Mouse (Mus musculus): ENCODE data around the gene Syne1. TPM values are rescaled to one million over a fixed set of nuclear protein-coding genes. Genes with fewer than 3 reads are reported as not detected.

The Syne1 gene
- polyA plus RNA-seq, 1 experiment, result 67.1 TPM

DNA sequence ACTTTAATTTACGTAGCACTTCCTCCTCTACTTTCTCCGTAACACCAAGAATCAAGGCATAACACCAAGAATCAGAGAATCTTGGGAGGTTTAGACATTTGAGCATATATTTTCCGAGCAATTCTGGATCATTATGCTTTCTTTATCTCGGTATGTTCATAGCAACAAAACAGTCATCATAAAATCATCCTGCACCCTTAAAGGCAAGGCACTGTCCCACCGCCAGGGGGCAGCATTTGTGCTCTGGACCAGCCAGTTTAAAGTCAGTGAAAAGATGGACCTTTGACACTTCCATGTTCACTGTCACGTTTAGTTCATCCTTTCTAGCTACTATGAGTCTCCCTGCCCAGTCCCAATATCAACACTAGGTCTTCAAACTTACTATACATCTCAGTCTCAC is 61.3 kb downstream of the Syne1 start:
- Histone ChIP-seq H3K4me1 (ENCODE audit: control insufficient read depth, insufficient read depth, low read length) (no peaks in the 10 kb centered on the region; the same call in 1 of the 2 replicates), H3K27ac (ENCODE audit: control insufficient read depth, insufficient read depth, low read depth, low read length, poor library complexity) (no peak overlapping the region), H3K4me3 (replicated peaks; ENCODE audit: control insufficient read depth, low read depth, low read length) (no peak overlapping the region)
- 58% methylated on average over 6 of the region's 6 CpGs for WGBS
- TF ChIP-seq POLR2A (IDR thresholded peaks at IDR 0.05; ENCODE audit: borderline replicate concordance, control insufficient read depth, low read depth, low read length) (no peak), CTCF (IDR thresholded peaks at IDR 0.05; ENCODE audit: control insufficient read depth, insufficient read depth, low read length) (peak; percentile 77)

DNA sequence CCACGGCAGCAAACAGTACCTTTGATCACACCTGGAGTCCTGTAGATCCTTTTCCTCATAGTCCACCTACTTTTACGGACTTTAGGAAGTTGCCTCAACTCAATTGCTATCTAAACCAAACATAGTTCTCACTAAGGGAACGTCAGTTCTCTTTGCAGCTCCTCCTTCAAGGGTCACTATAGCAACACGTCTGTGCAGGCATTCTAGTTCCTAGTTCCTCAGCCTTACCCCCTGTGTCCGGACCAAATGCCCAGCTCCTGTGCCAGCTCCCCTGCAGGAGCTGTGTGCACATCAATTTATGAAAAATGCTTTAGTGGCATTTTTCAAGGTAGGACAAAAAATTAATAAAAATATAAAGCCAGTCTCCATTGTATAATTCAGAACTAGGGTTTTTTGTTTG is 63.2 kb downstream of the Syne1 start:
- Histone ChIP-seq H3K4me3 (replicated peaks; ENCODE audit: control insufficient read depth, low read depth, low read length) (no peak overlapping the region), H3K4me1 (ENCODE audit: control insufficient read depth, insufficient read depth, low read length) (no peaks in the 10 kb centered on the region), H3K27ac (ENCODE audit: control insufficient read depth, insufficient read depth, low read depth, low read length, poor library complexity) (no peak overlapping the region)
- TF ChIP-seq CTCF (IDR thresholded peaks at IDR 0.05; ENCODE audit: control insufficient read depth, insufficient read depth, low read length) (no peak), POLR2A (IDR thresholded peaks at IDR 0.05; ENCODE audit: borderline replicate concordance, control insufficient read depth, low read depth, low read length) (no peak)
- WGBS, result 14% methylated on average over 5 of the region's 5 CpGs

DNA sequence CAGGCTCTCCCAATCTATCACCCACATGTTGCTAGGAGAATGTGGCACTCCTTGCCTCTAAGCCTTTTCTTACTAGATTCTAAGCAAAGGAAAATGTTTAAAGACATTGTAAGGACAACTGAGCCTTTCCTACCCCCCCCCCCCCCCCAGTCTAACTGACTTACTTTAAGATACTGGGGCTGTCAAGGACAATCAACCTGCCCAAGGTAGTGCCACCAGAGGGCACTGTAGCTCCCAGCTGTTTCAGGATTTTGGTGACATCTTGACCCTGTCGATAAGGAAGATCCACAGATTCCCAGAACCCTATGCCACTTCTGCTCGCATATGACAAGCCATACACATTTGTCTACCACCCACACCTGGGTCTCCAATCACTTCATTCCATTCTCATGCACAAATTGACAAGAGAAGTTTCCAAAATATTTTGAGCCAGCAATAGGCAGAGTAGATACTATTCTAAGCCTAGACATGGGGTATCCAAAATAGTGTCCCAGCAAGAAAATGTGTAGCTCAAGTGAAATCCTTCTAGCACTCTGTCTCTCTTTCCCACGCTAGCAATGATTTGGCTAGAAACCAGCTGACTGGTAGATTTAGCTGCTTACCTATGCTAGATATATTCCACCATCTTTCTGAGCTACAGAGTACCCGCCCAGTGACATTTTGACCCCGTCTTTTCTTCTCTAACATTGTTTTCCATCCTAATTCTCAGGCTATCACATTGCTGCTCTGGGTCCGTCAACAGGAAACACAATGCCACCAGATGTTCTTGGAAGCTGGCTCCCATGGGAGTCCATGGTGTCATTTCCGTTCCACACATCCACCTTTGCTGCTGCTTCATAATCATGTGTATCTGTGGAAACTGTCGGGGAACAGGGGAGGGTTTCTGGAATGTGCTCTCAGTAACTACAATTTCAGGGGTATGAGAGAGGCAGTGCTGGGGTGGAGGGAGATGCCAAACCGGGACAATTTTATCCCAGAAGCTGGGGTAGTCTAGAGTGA is 70.4 kb downstream of the Syne1 start:
- whole genome bisulfite sequencing, result 66% methylated on average over 9 of the region's 9 CpGs
- H3K4me3 ChIP-seq (replicated peaks; ENCODE audit: control insufficient read depth, low read depth, low read length), result no peak overlapping the region
- H3K4me1 ChIP-seq (ENCODE audit: control insufficient read depth, insufficient read depth, low read length), result no peaks in the 10 kb centered on the region
- no peak overlapping the region for H3K27ac ChIP-seq (ENCODE audit: control insufficient read depth, insufficient read depth, low read depth, low read length, poor library complexity)
- TF ChIP-seq CTCF (IDR thresholded peaks at IDR 0.05; ENCODE audit: control insufficient read depth, insufficient read depth, low read length) (peak; percentile 51), POLR2A (IDR thresholded peaks at IDR 0.05; ENCODE audit: borderline replicate concordance, control insufficient read depth, low read depth, low read length) (no peak)

DNA sequence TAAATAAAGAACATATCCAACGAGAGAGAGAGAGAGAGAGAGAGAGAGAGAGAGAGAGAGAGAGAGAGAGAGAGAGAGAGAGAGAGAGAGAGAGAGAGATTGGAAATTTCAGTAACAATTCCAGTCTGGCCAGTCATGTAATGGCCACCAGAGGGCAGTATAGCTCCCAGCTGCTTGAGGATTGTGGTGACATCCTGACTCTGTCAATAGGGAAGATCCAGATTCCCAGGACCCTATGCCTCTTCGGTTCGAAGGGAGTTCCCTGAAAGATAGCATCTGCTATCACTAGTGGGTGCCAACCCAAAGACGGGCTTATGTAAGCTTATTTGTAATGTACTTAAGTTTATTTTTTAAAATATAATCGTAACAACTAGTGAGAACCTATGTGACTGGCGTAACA is 71.2 kb downstream of the Syne1 start:
- WGBS, result 41% methylated on average over 6 of the region's 6 CpGs
- H3K4me3 ChIP-seq (replicated peaks; ENCODE audit: control insufficient read depth, low read depth, low read length), result no peak overlapping the region
- H3K4me1 ChIP-seq (ENCODE audit: control insufficient read depth, insufficient read depth, low read length), result no peaks in the 10 kb centered on the region
- TF ChIP-seq POLR2A (IDR thresholded peaks at IDR 0.05; ENCODE audit: borderline replicate concordance, control insufficient read depth, low read depth, low read length) (no peak), CTCF (IDR thresholded peaks at IDR 0.05; ENCODE audit: control insufficient read depth, insufficient read depth, low read length) (peak; percentile 73)
- H3K27ac ChIP-seq (ENCODE audit: control insufficient read depth, insufficient read depth, low read depth, low read length, poor library complexity), result no peak overlapping the region

DNA sequence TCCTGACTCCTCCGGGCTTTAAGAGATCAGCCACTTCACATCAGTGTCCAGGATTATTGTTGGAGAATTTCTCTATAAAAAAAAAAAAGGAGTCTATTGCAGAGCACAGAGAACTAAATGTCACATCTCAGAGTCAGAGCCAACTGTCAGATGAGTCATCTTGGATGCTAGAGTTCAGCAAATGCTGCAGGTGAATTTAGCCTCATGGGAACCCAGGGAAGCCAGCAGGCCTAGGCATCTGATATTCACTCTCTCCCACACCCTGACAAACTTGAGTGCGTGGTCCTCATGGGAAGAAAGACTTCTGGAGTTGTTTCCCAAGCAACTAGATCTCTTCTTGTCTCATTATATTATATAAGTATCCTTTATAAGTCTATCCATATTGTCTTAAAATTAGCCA is 82.6 kb downstream of the Syne1 start:
- Histone ChIP-seq H3K4me1 (ENCODE audit: control insufficient read depth, insufficient read depth, low read length) (no peaks in the 10 kb centered on the region; the same call in 1 of the 2 replicates), H3K27ac (ENCODE audit: control insufficient read depth, insufficient read depth, low read depth, low read length, poor library complexity) (no peak overlapping the region), H3K4me3 (replicated peaks; ENCODE audit: control insufficient read depth, low read depth, low read length) (no peak overlapping the region)
- 84% methylated on average over 2 of the region's 2 CpGs for WGBS
- no peak for TF ChIP-seq POLR2A (IDR thresholded peaks at IDR 0.05; ENCODE audit: borderline replicate concordance, control insufficient read depth, low read depth, low read length)
- no peak for TF ChIP-seq CTCF (IDR thresholded peaks at IDR 0.05; ENCODE audit: control insufficient read depth, insufficient read depth, low read length)

DNA sequence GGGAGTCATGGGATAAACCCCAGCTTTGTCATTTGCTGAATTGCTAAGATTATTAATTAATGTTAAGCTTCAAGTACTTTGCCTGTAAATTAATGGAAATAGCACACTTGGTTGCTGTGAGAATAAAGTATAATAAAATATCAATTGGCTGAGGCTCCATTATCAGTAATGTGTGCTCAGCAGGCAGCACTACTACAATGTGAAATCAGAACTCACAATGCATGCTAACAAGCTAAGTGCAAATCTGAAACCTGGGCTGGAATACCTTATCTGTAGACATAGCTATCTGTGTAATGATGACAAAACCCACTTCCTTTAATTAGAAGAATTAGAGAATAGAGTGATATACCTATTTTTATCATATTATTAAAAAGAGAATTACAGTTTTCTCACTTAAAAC is 97.5 kb downstream of the Syne1 start:
- no peaks in the 10 kb centered on the region; the same call in 1 of the 2 replicates for H3K4me1 ChIP-seq (ENCODE audit: control insufficient read depth, insufficient read depth, low read length)
- TF ChIP-seq POLR2A (IDR thresholded peaks at IDR 0.05; ENCODE audit: borderline replicate concordance, control insufficient read depth, low read depth, low read length), result no peak
- no peak for TF ChIP-seq CTCF (IDR thresholded peaks at IDR 0.05; ENCODE audit: control insufficient read depth, insufficient read depth, low read length)
- H3K27ac ChIP-seq (ENCODE audit: control insufficient read depth, insufficient read depth, low read depth, low read length, poor library complexity), result no peak overlapping the region
- no peak overlapping the region for H3K4me3 ChIP-seq (replicated peaks; ENCODE audit: control insufficient read depth, low read depth, low read length)

DNA sequence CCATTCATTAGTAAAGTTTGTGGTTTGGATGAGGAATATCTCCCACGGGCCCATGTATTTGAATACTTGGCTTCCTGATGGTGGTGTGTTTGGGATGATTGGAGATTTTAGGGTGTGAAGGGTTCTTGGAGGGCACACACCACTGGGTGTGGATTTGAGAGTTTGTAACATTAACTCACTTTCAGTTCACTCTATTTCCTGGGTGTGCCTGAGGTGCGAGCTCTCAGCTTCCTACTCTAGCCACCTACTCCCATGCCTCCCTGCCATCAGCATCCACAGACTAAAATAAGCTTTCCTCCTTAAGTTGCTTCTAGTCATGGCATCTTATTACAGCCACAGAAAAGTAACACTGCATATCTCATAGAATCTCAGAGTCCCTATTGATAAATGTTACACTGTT is 101.3 kb downstream of the Syne1 start:
- WGBS, result 74% methylated on average over 2 of the region's 2 CpGs
- no peak overlapping the region for H3K27ac ChIP-seq (ENCODE audit: control insufficient read depth, insufficient read depth, low read depth, low read length, poor library complexity)
- TF ChIP-seq CTCF (IDR thresholded peaks at IDR 0.05; ENCODE audit: control insufficient read depth, insufficient read depth, low read length) (no peak), POLR2A (IDR thresholded peaks at IDR 0.05; ENCODE audit: borderline replicate concordance, control insufficient read depth, low read depth, low read length) (no peak)
- no peaks in the 10 kb centered on the region; the same call in 1 of the 2 replicates for H3K4me1 ChIP-seq (ENCODE audit: control insufficient read depth, insufficient read depth, low read length)
- H3K4me3 ChIP-seq (replicated peaks; ENCODE audit: control insufficient read depth, low read depth, low read length), result no peak overlapping the region

DNA sequence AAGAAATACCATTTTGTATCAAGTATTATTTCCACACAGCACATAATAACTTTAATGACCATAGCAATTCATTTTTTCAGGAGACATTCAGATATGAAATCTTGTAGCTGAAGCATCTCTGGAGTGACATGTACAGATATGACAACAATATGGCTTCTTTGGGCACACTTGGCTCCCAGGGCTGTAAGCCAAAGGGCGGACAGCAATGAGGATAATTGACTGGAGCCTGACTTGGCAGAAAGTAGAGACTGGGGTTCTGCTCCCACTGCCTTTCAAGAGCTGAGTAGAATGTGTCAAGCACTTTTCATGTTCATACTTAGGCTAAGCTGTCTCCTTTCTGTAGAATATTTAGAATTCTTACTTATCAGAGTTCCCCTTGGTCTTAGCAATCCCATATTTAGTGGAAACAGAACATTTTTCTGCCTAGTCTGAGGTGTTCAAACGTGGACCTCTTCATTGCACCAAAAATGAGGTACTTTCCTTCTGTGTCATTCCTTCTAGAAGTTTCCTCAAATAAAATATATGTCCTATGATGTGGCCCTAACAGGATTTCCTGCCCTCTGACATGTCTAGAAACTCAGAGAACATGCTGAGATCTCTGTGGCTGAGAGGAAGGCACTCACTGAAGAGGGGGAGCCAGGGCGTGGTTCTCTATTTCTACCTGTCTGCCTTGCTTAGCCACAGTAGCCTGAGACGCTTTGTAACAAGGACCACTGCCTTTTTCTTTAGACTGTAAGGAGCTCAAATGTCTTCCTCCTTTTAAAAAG is 103.1 kb downstream of the Syne1 start:
- Histone ChIP-seq H3K4me1 (ENCODE audit: control insufficient read depth, insufficient read depth, low read length) (no peaks in the 10 kb centered on the region; the same call in 1 of the 2 replicates), H3K27ac (ENCODE audit: control insufficient read depth, insufficient read depth, low read depth, low read length, poor library complexity) (no peak overlapping the region), H3K4me3 (replicated peaks; ENCODE audit: control insufficient read depth, low read depth, low read length) (no peak overlapping the region)
- no peak for TF ChIP-seq POLR2A (IDR thresholded peaks at IDR 0.05; ENCODE audit: borderline replicate concordance, control insufficient read depth, low read depth, low read length)
- no peak for TF ChIP-seq CTCF (IDR thresholded peaks at IDR 0.05; ENCODE audit: control insufficient read depth, insufficient read depth, low read length)
- 38% methylated on average over 4 of the region's 4 CpGs for WGBS

Data from bone marrow, adult 2 months (tissue).